Mouse (Mus musculus) large intestine, adult 2 months (tissue): ENCODE measurements around the gene Mfsd5. TPM values are rescaled to one million over a fixed set of nuclear protein-coding genes. Genes with fewer than 3 reads are reported as not detected.
A peak's percentile ranks its signal among the peaks of the same experiment; 100 is the strongest.

ENCODE experiments used
- DNase-seq: peaks from one replicate; pipeline ENCODE4 v3.0.0-alpha.2; 2012; ENCODE audit warnings: low read depth, low spot score
- WGBS: fragments of 180-500 bp; shearing (Covaris S2); methylation state at CpG from one replicate; pipeline ENCODE4 v1.1.7; 2018; 5-methylcytosine and 5-hydroxymethylcytosine counted together
- polyA plus RNA-seq: library from polyadenylated mRNA; depleted of rRNA; stranded (reverse); fragments of >200 nt; gene quantifications from 2 replicates; pipeline ENCODE4 v1.2.3, GENCODE M21; 2012

Gene Mfsd5
- polyA plus RNA-seq, 1 experiment, result 57.1 TPM

DNA sequence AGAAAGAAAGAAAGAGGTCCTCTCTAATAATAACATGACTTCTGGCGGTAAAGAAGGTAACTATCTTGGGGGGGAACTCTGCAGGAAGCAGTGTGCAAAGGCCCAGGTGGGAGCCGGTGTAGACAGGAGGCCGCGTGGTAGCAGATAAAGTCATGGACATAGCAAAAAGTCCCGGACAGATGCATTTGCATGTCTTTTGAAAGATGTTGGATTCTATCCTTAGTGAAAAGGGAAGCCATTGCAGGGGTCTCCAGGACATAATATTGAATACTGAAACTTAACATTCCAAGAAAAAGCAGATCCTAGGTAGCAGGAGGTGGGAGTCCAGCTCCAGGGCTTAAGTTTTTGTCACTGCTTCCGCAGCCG lies 545 bp upstream of the Mfsd5 start:
- DNase-seq, result no peak

GRCm38 (mm10) chr15:102279783-102280520 lies 698 bp downstream of the Mfsd5 start:
- 16% methylated on average over 13 of the region's 13 CpGs for WGBS
- no peak for DNase-seq

More for the DNA sequence above, 545 bp upstream of the Mfsd5 start:
- 47% methylated on average over 7 of the region's 7 CpGs for WGBS

DNA sequence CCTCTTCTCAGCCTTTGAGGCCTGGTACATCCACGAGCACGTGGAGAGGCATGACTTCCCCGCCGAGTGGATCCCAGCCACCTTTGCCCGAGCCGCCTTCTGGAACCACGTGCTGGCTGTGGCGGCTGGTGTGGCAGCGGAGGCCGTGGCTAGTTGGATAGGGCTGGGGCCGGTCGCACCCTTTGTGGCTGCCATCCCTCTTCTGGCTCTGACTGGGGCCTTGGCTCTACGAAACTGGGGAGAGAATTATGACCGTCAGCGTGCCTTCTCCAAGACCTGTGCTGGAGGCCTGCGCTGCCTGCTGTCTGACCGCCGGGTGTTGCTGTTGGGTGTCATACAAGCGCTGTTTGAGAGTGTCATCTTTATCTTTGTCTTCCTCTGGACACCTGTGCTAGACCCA lies 1.4 kb downstream of the Mfsd5 start:
- WGBS, result 93% methylated on average over 19 of the region's 19 CpGs
- no peak for DNase-seq

GRCm38 (mm10) chr15:102282463-102283292 lies 3.4 kb downstream of the Mfsd5 start:
- whole genome bisulfite sequencing, result 63% methylated on average over 8 of the region's 8 CpGs

DNA sequence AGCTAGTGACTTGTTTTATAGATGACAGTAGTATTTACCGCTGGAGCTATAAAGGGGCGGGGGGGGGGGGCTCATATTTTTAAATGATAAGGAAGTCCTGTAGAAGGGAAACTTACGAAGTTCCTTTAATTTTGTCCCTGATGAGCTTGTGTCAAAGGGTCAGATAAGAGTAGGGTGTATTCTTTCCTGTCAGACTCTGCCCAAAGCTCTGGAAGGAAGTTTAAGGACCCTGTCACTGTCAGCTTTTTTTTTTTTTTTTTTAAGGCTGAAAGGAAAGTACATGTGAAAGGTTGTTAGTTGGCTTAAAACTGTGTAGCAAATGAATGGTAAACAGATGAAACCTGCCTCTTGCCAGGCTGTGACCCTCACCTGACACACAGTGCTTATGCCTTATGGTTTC lies 4.4 kb downstream of the Mfsd5 start:
- no peak for DNase-seq
- WGBS, result 52% methylated on average over 3 of the region's 3 CpGs

More at GRCm38 (mm10) chr15:102282463-102283292, 3.4 kb downstream of the Mfsd5 start:
- no peak for DNase-seq

- no peak for DNase-seq
Measured at GRCm38 (mm10) chr15:102287395-102287794, 8.1 kb downstream of the Mfsd5 start.

DNA sequence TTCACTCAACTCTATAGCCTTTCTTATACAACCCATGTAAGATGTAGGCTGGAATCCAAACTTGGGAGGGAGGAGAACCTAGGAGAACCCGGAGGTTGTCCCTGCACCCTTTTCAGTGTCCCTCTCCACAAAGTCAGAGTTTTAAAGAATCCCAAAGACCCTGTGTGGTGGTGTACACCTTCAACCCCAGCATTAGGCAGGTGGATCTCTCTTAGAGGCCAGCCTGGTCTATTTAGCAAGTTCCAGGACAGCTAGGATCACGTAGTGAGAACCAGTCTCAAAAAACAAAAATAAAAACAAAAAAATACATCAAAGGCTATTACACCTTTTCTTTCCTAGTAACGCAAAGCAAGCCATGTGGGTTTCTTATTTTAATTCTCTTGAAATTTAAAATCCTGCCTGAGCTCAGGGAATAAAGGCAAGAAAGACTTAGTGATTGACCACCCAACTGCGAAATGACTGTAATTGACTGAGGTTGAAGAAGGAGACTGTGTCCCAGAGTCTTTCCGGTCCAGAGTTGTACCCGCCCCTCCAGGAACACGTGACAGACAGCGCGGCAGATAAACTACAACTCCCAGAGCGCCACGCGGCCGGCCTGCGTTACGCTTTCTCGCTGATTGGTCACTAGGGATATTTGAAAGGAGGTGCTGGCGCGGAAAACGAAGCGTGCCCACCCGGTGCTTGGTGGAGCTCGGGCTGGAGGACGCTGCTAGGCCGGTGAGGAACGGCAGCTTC lies 16.5 kb downstream of the Mfsd5 start, which contains the start of gene Espl1:
TSS of gene Espl1 (plus strand) at position 634 of the 735 bp plus-strand sequence.
- peak; percentile 83 for DNase-seq
- 4% methylated on average over 25 of the region's 25 CpGs for WGBS

GRCm38 (mm10) chr15:102296368-102297006 lies 17.2 kb downstream of the Mfsd5 start:
- no peak for DNase-seq
- WGBS, result 4% methylated on average over 24 of the region's 24 CpGs

- no peak for DNase-seq
- 84% methylated on average over 6 of the region's 6 CpGs for WGBS
Measured at GRCm38 (mm10) chr15:102302542-102302941, 23.3 kb downstream of the Mfsd5 start.

DNA sequence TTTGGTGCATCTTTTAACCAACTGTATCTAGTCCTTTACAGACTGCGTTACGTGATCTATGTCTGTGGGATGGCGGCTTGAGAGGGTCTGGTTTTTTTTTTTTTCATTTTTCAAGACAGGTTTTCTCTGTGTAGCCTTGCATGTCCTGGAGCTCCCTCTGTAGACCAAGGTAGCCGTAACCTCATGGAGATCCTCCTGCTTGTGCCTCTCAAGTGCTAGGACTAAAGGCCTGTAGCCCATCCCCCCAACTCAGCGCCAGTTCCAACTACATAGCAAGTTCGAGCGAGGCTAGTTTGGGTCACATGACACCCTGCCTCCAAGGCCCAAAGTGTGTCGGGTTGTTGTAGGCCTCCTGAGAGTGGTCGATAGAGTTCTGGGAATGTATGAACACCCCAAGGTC lies 29.5 kb downstream of the Mfsd5 start:
- DNase-seq, result no peak
- WGBS, result 91% methylated on average over 9 of the region's 9 CpGs

DNA sequence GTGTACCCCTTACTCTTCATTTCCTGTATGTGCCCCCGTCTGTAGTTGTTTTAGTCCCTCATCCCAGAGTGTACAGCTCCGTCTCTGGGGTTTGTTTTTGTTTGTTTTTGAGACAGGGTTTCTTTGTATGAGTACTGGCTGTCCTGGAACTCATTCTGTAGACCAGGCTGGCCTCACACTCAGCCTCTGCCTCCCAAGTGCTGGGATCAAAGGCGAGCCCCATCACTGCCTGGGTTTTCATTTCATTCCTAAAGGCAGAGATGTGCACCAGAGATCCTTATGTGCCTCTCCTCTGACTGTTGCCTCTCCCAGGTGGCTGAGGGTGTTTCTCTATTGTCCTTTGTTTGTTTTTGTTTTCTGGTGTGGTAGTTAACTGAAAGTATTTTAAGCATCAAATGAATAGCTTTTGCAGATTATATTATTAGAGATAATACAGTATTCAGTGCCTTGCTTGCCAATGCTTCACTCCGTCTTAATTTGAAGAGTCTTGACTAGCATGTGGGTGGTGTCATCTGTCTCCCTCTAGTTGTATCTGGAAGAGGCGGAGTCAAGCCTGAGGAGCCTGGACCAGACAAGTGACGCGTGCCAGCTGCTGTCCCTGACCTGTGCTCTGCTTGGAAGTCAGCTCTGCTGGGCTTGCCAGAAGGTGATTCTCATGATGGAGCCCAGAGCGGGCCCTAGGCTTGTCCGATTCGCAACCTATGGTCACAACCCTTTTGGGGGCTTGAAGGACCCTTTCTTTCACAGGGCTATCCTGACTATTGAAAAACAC lies 31.0 kb downstream of the Mfsd5 start:
- WGBS, result 75% methylated on average over 10 of the region's 10 CpGs
- DNase-seq, result no peak

GRCm38 (mm10) chr15:102311489-102311888 lies 32.2 kb downstream of the Mfsd5 start:
- DNase-seq, result no peak

- WGBS, result 87% methylated on average over 8 of the region's 8 CpGs
- DNase-seq, result no peak
Measured at GRCm38 (mm10) chr15:102315292-102315691, 36.0 kb downstream of the Mfsd5 start.

- 86% methylated on average over 6 of the region's 6 CpGs for WGBS
- DNase-seq, result no peak
Measured at GRCm38 (mm10) chr15:102316263-102316662, 37.0 kb downstream of the Mfsd5 start.

- WGBS, result 61% methylated on average over 12 of the region's 12 CpGs
- no peak for DNase-seq
Measured at GRCm38 (mm10) chr15:102324654-102325473, 45.6 kb downstream of the Mfsd5 start.

DNA sequence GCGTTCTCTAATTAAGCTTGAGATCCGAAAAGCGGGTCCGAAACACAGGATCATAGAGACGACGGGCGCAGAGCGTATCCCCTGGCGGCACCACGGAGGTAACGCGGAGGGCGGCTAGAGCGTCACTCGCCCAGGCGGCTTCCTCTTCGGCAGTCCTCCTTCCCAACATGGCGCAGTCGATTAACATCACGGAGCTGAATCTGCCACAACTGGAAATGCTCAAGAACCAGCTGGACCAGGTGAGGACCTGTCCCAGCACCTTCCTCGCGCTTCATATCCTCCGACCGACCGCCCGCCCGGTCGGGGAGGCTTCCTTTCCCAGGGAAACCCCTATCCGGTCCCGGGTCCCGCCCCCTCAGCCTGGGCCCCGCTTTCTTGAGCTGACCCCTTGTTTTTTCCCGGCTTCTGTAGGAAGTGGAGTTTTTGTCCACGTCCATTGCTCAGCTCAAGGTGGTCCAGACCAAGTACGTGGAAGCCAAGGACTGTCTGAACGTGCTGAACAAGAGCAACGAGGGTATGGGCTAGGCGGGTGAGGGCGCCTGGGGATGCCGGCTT lies 46.8 kb downstream of the Mfsd5 start, which contains the start of gene Pfdn5:
TSS of gene Pfdn5 (plus strand) at position 95 of the 555 bp plus-strand sequence.
- peak; percentile 46 for DNase-seq
- WGBS, result under 1% methylated on average over 40 of the region's 40 CpGs

GRCm38 (mm10) chr15:102326892-102327291 lies 47.6 kb downstream of the Mfsd5 start:
- WGBS, result 43% methylated on average over 8 of the region's 8 CpGs
- DNase-seq, result no peak
